Mouse (Mus musculus): ENCODE data around the gene Kyat1.
"Not testable (repeated sequence)": the region's sequence is repeated elsewhere in the genome, so short reads cannot be mapped to it uniquely, and the experiment has no call there.

Kyat1 gene

GRCm38 (mm10) chr2:30173541-30174240, 32.0 kb downstream of the Kyat1 start:
- DNase-seq (ENCODE audit: low spot score in 2 of 2), result no peak

- no peak for DNase-seq (ENCODE audit: low spot score in 2 of 2)
These were observed 33.7 kb downstream of the Kyat1 start for GRCm38 (mm10) chr2:30171997-30172382.

- peak; percentile 66 to 68 for DNase-seq (ENCODE audit: low spot score in 2 of 2)
These were observed 34.2 kb downstream of the Kyat1 start, which contains the start of gene Endog for GRCm38 (mm10) chr2:30171371-30171996. Gene Endog, plus strand, starts transcription at chr2:30171493.

GRCm38 (mm10) chr2:30166677-30167076, 39.0 kb downstream of the Kyat1 start:
- DNase-seq (ENCODE audit: low spot score in 2 of 2), result no peak

- DNase-seq (ENCODE audit: low spot score in 2 of 2), result no peak
These were observed 41.2 kb downstream of the Kyat1 start for GRCm38 (mm10) chr2:30164340-30164932.

GRCm38 (mm10) chr2:30161809-30162208, 43.8 kb downstream of the Kyat1 start:
- no peak for DNase-seq (ENCODE audit: low spot score in 2 of 2)

- not testable (repeated sequence) for DNase-seq (ENCODE audit: low spot score in 2 of 2)
These were observed 45.8 kb downstream of the Kyat1 start for GRCm38 (mm10) chr2:30159871-30160270.

- no peak for DNase-seq (ENCODE audit: low spot score in 2 of 2)
These were observed 53.0 kb downstream of the Kyat1 start for GRCm38 (mm10) chr2:30152616-30153015.

GRCm38 (mm10) chr2:30151840-30152239, 53.8 kb downstream of the Kyat1 start:
- DNase-seq (ENCODE audit: low spot score in 2 of 2), result no peak

GRCm38 (mm10) chr2:30147466-30147865, 58.2 kb downstream of the Kyat1 start:
- DNase-seq (ENCODE audit: low spot score in 2 of 2), result no peak

- DNase-seq (ENCODE audit: low spot score in 2 of 2), result no peak
These were observed 61.2 kb downstream of the Kyat1 start for GRCm38 (mm10) chr2:30144436-30144835.

- DNase-seq (ENCODE audit: low spot score in 2 of 2), result not testable (repeated sequence)
These were observed 65.6 kb downstream of the Kyat1 start for GRCm38 (mm10) chr2:30140021-30140420.

- DNase-seq (ENCODE audit: low spot score in 2 of 2), result no peak
These were observed 69.2 kb downstream of the Kyat1 start for GRCm38 (mm10) chr2:30136458-30136857.
